Mouse (Mus musculus) heart, postnatal 0 days (tissue): Measurements from ENCODE around the gene Atp13a4. TPM values are rescaled to one million over a fixed set of nuclear protein-coding genes. Genes with fewer than 3 reads are reported as not detected.

Experiments
- ATAC-seq: fragments of 200-750 bp; cut with Nextera tagmentation; 2 replicates; pipeline ENCODE4 v1.8.0; 2017; ENCODE audit warnings: low read depth, moderate number of reproducible peaks, moderate library complexity; ENCODE audit not compliant: insufficient read depth
- DNase-seq: peaks from one replicate; pipeline ENCODE4 v3.0.0-alpha.2; 2016; ENCODE audit warnings: low spot score
- H3K27ac ChIP-seq: fragments of 300-500 bp; sonication (generic); 2 replicates; pipeline ENCODE4 v1.5.1; 2014; ENCODE audit warnings: low read depth, mild to moderate bottlenecking
- H3K27me3 ChIP-seq: fragments of 300-500 bp; sonication (generic); 2 replicates; pipeline ENCODE4 v1.6.1; 2014; ENCODE audit warnings: low read length, mixed read lengths; ENCODE audit not compliant: control insufficient read depth, insufficient read depth
- H3K36me3 ChIP-seq: fragments of 300-500 bp; sonication (generic); replicated peaks from 2 replicates; pipeline ENCODE4 v1.6.1; 2014; ENCODE audit warnings: low read length, mixed read lengths; ENCODE audit not compliant: control insufficient read depth, insufficient read depth
- H3K4me1 ChIP-seq: fragments of 300-500 bp; sonication (generic); 2 replicates; pipeline ENCODE4 v1.6.1; 2014; ENCODE audit warnings: antibody characterized with exemption; ENCODE audit not compliant: control insufficient read depth, insufficient read depth
- H3K4me2 ChIP-seq: fragments of 300-500 bp; sonication (generic); 2 replicates; pipeline ENCODE4 v1.6.1; 2014; ENCODE audit warnings: low read depth, mild to moderate bottlenecking, low read length, moderate library complexity
- H3K4me3 ChIP-seq: fragments of 300-500 bp; sonication (generic); 2 replicates; pipeline ENCODE4 v1.5.1; 2014; ENCODE audit warnings: low read depth, low read length
- H3K9ac ChIP-seq: fragments of 300-500 bp; sonication (generic); replicated peaks from 2 replicates; pipeline ENCODE4 v1.6.1; 2014; ENCODE audit warnings: low read depth, low read length, mixed read lengths
- H3K9me3 ChIP-seq: fragments of 300-500 bp; sonication (generic); replicated peaks from 2 replicates; pipeline ENCODE4 v1.6.1; 2016; ENCODE audit warnings: low read length; ENCODE audit not compliant: control insufficient read depth
- CTCF ChIP-seq: IDR thresholded peaks from 2 replicates; pipeline ENCODE4 v1.5.1; 2016; ENCODE audit warnings: antibody characterized with exemption, control low read depth, low read depth
- EP300 ChIP-seq: IDR thresholded peaks from 2 replicates; pipeline ENCODE4 v1.6.1; 2016; ENCODE audit warnings: antibody characterized with exemption, low read depth
- WGBS: fragments of 180-500 bp; shearing (Covaris S2); extraction: QIAGEN DNeasy Blood & Tissue Kit; methylation state at CpG from one replicate; pipeline ENCODE4 v1.1.7; 2014; 5-methylcytosine and 5-hydroxymethylcytosine counted together
- polyA plus RNA-seq: library from polyadenylated mRNA; unstranded; fragments of >200 nt; fragmentation: Nextera tagmentation; extraction: Ambion mirVana; gene quantifications from 2 replicates; pipeline ENCODE4 v1.2.1, GENCODE M21; 2015
- total RNA-seq: library from RNA; depleted of rRNA; stranded (reverse); fragments of >200 nt; gene quantifications from 2 replicates; pipeline ENCODE4 v1.2.3, GENCODE M21; 2014; ENCODE audit warnings: low replicate concordance

The Atp13a4 gene
- total and polyA plus RNA-seq, 2 experiments from 2014 or later, result not detected

GRCm38 (mm10) chr16:29480396-29480795 is 64.3 kb downstream of the Atp13a4 start:
- ATAC-seq, result no peak
- no peak for DNase-seq
- Histone ChIP-seq H3K9me3 (no peaks in the 10 kb centered on the region), H3K27ac (no peak overlapping the region), H3K27me3 (no peaks in the 10 kb centered on the region), H3K9ac (no peak overlapping the region), H3K4me3 (no peak overlapping the region), H3K4me1 (no peaks in the 10 kb centered on the region), H3K36me3 (no peaks in the 10 kb centered on the region), H3K4me2 (no peak overlapping the region)
- TF ChIP-seq CTCF (no peak), EP300 (no peak)
- WGBS, result 77% methylated on average over 6 of the region's 6 CpGs

- Histone ChIP-seq H3K27me3 (no peaks in the 10 kb centered on the region), H3K9ac (no peak overlapping the region), H3K9me3 (no peaks in the 10 kb centered on the region), H3K4me1 (no peaks in the 10 kb centered on the region), H3K36me3 (no peaks in the 10 kb centered on the region), H3K4me2 (no peak overlapping the region), H3K4me3 (no peak overlapping the region), H3K27ac (no peak overlapping the region)
- no peak for TF ChIP-seq EP300
- TF ChIP-seq CTCF, result no peak
- DNase-seq (no peak), ATAC-seq (no peak)
- WGBS, result 57% methylated on average over 3 of the region's 3 CpGs
These were observed 80.9 kb downstream of the Atp13a4 start for GRCm38 (mm10) chr16:29463798-29464197.

- Histone ChIP-seq H3K9ac (no peak overlapping the region), H3K27ac (no peak overlapping the region), H3K4me2 (no peak overlapping the region), H3K36me3 (no peaks in the 10 kb centered on the region), H3K9me3 (no peaks in the 10 kb centered on the region), H3K27me3 (no peaks in the 10 kb centered on the region), H3K4me3 (no peak overlapping the region), H3K4me1 (no peaks in the 10 kb centered on the region)
- DNase-seq, result no peak
- ATAC-seq, result no peak
- 50% methylated on average over 10 of the region's 10 CpGs for WGBS
- TF ChIP-seq EP300 (no peak), CTCF (no peak)
These were observed 85.3 kb downstream of the Atp13a4 start for GRCm38 (mm10) chr16:29459331-29459730.

- Histone ChIP-seq H3K27ac (no peak overlapping the region), H3K4me1 (no peaks in the 10 kb centered on the region), H3K9ac (no peak overlapping the region), H3K4me2 (no peak overlapping the region), H3K9me3 (no peaks in the 10 kb centered on the region), H3K4me3 (no peak overlapping the region), H3K27me3 (no peaks in the 10 kb centered on the region), H3K36me3 (no peaks in the 10 kb centered on the region)
- TF ChIP-seq EP300 (no peak), CTCF (no peak)
- no peak for ATAC-seq
- WGBS, result 78% methylated on average over 2 of the region's 2 CpGs
- DNase-seq, result no peak
These were observed 87.8 kb downstream of the Atp13a4 start for GRCm38 (mm10) chr16:29456851-29457250.

GRCm38 (mm10) chr16:29453282-29453681 is 91.4 kb downstream of the Atp13a4 start:
- TF ChIP-seq EP300, result no peak
- TF ChIP-seq CTCF, result no peak
- no peaks in the 10 kb centered on the region for H3K27me3 ChIP-seq

GRCm38 (mm10) chr16:29451706-29452105 is 93.0 kb downstream of the Atp13a4 start:
- TF ChIP-seq EP300 (no peak), CTCF (peak; percentile 60)
- ATAC-seq, result no peak; the same call in 1 of the 2 replicates
- H3K4me1 ChIP-seq, result no peaks in the 10 kb centered on the region
- H3K9ac ChIP-seq, result no peak overlapping the region
- H3K27ac ChIP-seq, result no peak overlapping the region
- no peak overlapping the region for H3K4me3 ChIP-seq
- peak; percentile 26 for DNase-seq
- WGBS, result 44% methylated on average over 3 of the region's 3 CpGs
- H3K4me2 ChIP-seq, result no peak overlapping the region
- H3K27me3 ChIP-seq, result no peaks in the 10 kb centered on the region
- no peaks in the 10 kb centered on the region for H3K36me3 ChIP-seq
- no peaks in the 10 kb centered on the region for H3K9me3 ChIP-seq

More at GRCm38 (mm10) chr16:29453282-29453681, 91.4 kb downstream of the Atp13a4 start:
- Histone ChIP-seq H3K27ac (no peak overlapping the region), H3K9me3 (no peaks in the 10 kb centered on the region), H3K4me1 (no peaks in the 10 kb centered on the region), H3K36me3 (no peaks in the 10 kb centered on the region), H3K9ac (no peak overlapping the region), H3K4me2 (no peak overlapping the region), H3K4me3 (no peak overlapping the region)
- ATAC-seq (no peak), DNase-seq (no peak)
- 53% methylated on average over 6 of the region's 6 CpGs for WGBS
